Mouse (Mus musculus) T-cell, adult 66 days (primary cell): Measurements from ENCODE around the gene Trim24. TPM values are rescaled to one million over a fixed set of nuclear protein-coding genes. Genes with fewer than 3 reads are reported as not detected.

Experiments used
- total RNA-seq, 2 experiments: library from RNA; stranded (reverse); gene quantifications; 3 replicates in 1 of 2; 4 replicates in 1 of 2; pipeline ENCODE4 v1.2.4; 2023

The Trim24 gene
- total RNA-seq = 10 to 100 TPM; 48.6 to 50.5 TPM

DNA sequence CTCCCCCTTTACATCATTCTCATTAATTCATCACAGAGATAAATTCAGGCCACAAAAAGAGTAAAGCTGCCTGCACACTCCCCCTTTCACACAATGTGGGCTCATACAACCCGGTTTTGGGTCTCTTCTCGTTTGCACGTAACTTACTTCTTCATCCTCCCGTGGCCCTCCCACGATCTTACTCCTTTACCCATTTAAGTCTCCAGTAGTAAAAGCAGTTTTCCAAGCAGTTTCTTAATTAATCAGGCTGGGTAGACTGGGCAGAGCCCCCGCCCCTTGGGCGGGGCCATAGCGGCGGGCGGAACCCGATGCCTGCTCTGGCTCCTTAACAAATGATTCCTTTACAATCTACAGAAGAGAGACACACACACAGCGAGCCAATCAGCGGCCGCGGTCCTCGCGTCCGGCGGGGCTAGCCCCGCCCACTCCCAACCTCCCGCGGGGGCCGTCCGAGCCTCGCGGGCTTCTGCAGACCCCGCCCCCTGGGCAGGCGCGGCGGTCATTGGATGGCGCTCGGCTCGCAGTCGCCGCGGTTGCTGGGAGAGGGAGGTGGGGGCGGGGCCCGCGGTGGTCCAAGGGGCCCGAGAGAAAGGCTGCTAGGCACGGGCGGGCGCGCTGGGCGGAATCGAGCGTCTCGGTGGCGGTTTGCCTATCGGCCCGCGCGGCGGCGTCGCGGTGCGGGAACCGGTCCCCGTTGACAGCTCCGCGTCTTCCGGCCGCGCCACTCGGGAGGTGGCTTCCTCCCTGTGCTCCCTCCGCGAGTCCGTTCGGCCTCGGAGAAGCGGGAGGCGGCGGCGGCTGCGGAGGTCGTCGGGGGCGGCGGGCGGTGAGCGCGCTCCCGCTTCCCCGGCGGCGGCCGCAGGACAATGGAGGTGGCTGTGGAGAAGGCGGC lies at the start of gene Trim24:
Trim24 (plus strand) TSS at position 567 of the 892 bp plus-strand sequence.

Other genes starting within 250 kb of the Trim24 start
- not detected for gene Svopl, start 176.2 kb downstream of the Trim24 start, total RNA-seq
- gene Tmem213, start 238.4 kb downstream of the Trim24 start, total RNA-seq = not detected